Mouse (Mus musculus) megakaryocyte, embryonic 14.5 days (primary cell): ENCODE measurements at regions not wholly inside any gene's neighbourhood (a gene's known extent, or its start where the extent isn't known, plus 50 kb on each side); places are given as distances from the start of the nearest gene placed in this dataset.

Experiments
- H3K27me3 ChIP-seq: replicated peaks from 2 replicates; pipeline ENCODE3; 2012; ENCODE audit warnings: inconsistent platforms
- H3K36me3 ChIP-seq: replicated peaks from 2 replicates; pipeline ENCODE3; 2012; ENCODE audit warnings: low read length, inconsistent platforms, mixed read lengths
- H3K4me1 ChIP-seq: 2 replicates; pipeline ENCODE4 v1.6.1; 2012; ENCODE audit warnings: inconsistent platforms
- H3K4me3 ChIP-seq: replicated peaks from 2 replicates; pipeline ENCODE3; 2012; ENCODE audit warnings: moderate library complexity, mild to moderate bottlenecking, inconsistent platforms
- H3K9me3 ChIP-seq: 2 replicates; pipeline ENCODE4 v1.6.1; 2012; ENCODE audit warnings: inconsistent platforms
- FLI1 ChIP-seq: IDR thresholded peaks from 2 replicates; pipeline ENCODE4 v1.6.1; 2012; ENCODE audit warnings: low read length, inconsistent platforms, mixed read lengths
- GATA1 ChIP-seq: IDR thresholded peaks from 3 replicates; pipeline ENCODE4 v1.6.1; 2012; ENCODE audit warnings: mixed read lengths, low read length, inconsistent platforms, borderline replicate concordance

DNA sequence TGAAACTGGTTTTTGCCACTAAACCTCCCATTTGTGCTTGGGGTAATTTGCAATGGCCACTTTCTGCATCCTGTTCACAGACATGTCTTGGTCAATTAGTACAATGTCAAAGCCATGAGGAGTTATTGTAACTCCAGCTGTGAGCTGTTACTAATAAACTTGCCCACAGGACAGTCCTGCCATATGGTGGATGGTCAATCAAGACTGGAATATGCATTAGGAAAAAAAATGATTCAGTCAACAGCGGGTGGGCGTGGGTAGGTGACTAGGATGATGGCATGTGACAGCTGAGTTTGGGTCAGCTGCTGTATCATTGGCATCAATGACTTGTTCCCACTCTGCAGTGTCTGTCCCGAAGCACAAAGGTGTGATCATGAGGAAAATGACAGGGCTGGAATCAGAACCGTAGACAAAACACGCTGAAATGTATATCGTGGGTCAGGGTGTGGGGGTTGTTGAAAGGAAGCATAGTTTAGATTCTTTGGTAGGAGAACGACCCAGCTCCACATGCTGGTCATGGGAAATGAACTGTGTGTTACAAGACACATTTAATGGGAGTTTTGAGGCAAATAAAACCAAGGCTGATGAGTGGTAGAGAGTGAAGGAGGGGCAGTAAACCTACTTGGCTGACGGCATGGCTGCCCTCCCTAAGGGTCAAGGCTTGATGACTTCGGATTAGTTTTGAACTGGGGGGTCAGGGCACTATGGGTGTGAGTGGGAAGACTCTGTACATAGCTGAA lies 363.2 kb upstream of the Npvf start:
- Histone ChIP-seq H3K9me3 (peaks cover 6% of the 10 kb centered on the region; the same call in 1 of the 2 replicates), H3K27me3 (peaks cover 4% of the 10 kb centered on the region), H3K4me3 (no peak overlapping the region), H3K36me3 (no peaks in the 10 kb centered on the region), H3K4me1 (no peaks in the 10 kb centered on the region)
- TF ChIP-seq GATA1, result no peak
- no peak for TF ChIP-seq FLI1

DNA sequence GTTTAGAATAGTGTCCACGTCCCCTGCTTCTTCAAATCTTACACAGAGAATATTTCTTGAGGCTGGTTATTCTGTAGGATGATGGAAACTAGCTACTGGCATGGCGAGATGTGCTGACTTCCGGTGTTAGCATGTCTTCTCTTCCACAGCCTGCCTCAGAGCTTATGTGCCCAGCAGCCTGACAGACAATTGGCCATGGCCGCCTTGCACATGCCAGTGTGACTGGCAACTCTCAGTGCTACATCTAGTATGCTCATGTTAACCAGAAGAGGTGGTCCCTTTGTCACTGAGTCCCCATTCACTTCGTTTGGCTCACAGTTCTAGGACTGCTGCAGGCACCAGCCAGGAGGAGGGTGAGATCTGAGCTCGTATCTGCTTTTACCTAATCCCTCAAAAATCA lies 367.0 kb upstream of the Npvf start:
- TF ChIP-seq GATA1, result no peak
- TF ChIP-seq FLI1, result no peak
- Histone ChIP-seq H3K27me3 (peaks cover 4% of the 10 kb centered on the region), H3K4me3 (no peak overlapping the region), H3K9me3 (0 out of 2 replicates have a peak, but pooled peaks cover 6% of the 10 kb centered on the region), H3K4me1 (no peaks in the 10 kb centered on the region), H3K36me3 (no peaks in the 10 kb centered on the region)

DNA sequence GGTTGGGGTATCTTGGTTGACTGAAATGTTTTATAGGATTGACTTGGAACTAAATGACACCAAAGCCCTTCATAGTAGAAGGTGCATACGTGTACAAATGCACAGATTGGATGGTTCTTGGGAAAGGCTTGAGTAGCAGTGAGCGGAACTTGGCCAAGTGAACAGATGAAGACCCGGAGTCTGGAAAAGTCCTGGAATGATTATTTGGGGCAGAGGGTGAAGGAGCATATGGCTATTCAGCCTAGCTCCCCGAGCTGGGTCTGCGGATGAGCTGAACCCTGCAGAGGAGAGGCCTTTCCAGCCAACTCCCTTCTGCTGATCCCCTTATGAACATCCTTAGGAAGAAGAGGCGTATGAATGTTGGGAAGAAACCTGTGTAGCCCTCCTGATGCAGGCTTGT lies 369.1 kb upstream of the Npvf start:
- peaks cover 4% of the 10 kb centered on the region for H3K27me3 ChIP-seq
- no peaks in the 10 kb centered on the region for H3K4me1 ChIP-seq
- TF ChIP-seq FLI1 (no peak), GATA1 (no peak)
- H3K36me3 ChIP-seq, result no peaks in the 10 kb centered on the region
- H3K9me3 ChIP-seq, result no peaks in the 10 kb centered on the region
- no peak overlapping the region for H3K4me3 ChIP-seq

DNA sequence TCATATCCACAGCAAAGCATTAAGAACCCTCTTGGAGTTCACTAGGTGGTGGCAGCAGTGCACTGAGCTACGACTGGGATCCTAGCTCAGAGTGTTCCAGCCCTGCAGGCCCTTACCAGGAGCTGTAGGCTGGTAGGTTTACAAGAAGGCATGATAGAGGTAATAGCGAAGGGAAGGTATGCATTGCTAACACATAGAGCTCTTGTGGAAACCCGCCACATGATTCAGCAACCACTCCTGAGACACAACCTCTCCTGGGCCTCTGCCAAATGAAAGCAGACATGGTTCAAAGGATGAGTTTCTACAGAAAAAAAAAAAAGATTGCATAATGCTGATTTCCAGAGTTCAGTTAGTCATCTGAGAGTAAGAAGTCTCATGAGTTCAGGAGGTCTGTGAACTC lies 370.5 kb upstream of the Npvf start:
- Histone ChIP-seq H3K27me3 (peaks cover 4% of the 10 kb centered on the region), H3K9me3 (no peaks in the 10 kb centered on the region), H3K4me3 (no peak overlapping the region), H3K36me3 (no peaks in the 10 kb centered on the region), H3K4me1 (no peaks in the 10 kb centered on the region)
- TF ChIP-seq FLI1 (no peak), GATA1 (no peak)

DNA sequence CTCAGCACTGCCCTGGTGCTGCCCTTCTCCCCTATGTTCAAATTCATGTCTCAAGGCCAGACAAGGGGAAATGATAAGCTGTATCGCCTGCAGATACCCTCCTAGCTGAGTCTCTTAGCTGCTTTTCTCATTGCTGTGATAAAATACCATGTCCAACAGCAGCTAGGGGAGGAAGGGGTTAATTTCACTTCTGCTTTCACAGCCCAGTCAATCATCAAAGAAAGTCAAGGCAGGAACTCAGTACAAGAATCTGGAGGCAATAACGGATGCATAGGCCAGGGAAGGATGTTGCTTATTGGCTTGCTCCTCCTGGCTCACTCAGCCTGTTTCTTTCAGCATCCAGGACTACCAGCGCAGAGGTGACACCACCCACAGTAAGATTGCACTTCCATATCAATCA lies 371.2 kb upstream of the Npvf start:
- H3K4me3 ChIP-seq, result no peak overlapping the region
- H3K9me3 ChIP-seq, result no peaks in the 10 kb centered on the region
- peaks cover 4% of the 10 kb centered on the region for H3K27me3 ChIP-seq
- TF ChIP-seq FLI1 (no peak), GATA1 (no peak)
- no peaks in the 10 kb centered on the region for H3K4me1 ChIP-seq
- no peaks in the 10 kb centered on the region for H3K36me3 ChIP-seq

DNA sequence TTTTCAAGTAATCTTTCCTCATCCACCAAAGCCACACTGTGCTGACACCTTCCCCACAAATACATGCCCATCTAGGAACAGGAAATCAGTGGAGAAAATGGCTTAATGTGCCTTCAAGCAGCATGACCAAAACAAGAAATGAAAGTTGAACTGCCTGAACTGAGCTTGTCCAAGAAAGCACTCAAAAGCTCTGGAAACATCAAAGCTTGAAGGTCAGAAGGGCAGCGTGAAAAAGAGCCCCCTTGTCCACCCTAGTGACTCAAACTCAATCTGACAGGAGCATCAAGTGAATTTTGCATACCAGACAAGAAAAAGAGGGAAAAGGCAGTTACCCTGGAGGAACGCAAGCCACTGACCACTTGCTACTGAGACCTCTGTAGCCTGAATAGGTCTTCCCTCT lies 373.1 kb upstream of the Npvf start:
- Histone ChIP-seq H3K4me1 (no peaks in the 10 kb centered on the region), H3K36me3 (no peaks in the 10 kb centered on the region), H3K27me3 (peaks cover 2% of the 10 kb centered on the region), H3K4me3 (no peak overlapping the region), H3K9me3 (no peaks in the 10 kb centered on the region)
- no peak for TF ChIP-seq GATA1
- no peak for TF ChIP-seq FLI1

DNA sequence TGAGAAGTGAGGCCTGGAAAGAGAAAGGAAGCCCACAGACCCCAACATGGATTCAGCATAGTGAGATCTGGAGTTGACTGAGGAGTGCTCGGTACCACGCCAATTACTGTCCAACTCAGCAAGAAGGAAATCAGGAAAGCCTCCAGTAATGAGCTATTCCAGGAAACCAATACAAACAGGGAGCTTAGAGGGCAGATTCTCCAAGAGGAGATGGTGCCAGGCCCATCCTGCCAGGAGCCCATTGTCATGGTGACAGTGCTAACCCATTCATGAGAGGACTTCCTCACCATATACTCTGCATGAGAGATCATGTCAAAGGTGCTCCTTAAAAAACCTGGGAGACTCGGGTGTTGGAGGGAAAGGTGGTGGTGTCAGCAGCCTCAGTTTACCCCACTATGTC lies 375.3 kb upstream of the Npvf start:
- H3K27me3 ChIP-seq, result peaks cover 2% of the 10 kb centered on the region
- no peaks in the 10 kb centered on the region for H3K4me1 ChIP-seq
- H3K4me3 ChIP-seq, result no peak overlapping the region
- no peak for TF ChIP-seq GATA1
- no peak for TF ChIP-seq FLI1
- no peaks in the 10 kb centered on the region for H3K36me3 ChIP-seq
- H3K9me3 ChIP-seq, result no peaks in the 10 kb centered on the region

DNA sequence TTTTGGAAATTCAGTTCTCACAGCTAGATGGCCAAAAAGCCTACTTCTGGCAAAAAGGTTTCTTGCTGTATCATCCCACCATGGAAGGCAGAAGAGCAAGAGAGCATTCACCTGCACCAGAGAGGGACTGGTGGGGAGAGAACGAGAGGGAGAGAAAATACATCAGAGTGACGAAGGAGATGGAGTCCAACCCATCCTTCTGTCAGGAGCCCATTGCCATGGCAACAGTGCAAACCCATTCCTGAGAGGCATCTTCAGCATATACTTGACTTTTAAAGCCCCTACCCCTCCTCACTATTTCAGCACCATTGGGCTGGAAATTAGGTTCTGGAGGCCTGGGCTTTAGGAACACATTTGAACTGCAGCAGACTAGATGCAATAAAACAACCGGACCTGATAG lies 375.7 kb upstream of the Npvf start:
- TF ChIP-seq FLI1 (no peak), GATA1 (no peak)
- H3K4me3 ChIP-seq, result no peak overlapping the region
- H3K36me3 ChIP-seq, result no peaks in the 10 kb centered on the region
- peaks cover 2% of the 10 kb centered on the region for H3K27me3 ChIP-seq
- no peaks in the 10 kb centered on the region for H3K9me3 ChIP-seq
- H3K4me1 ChIP-seq, result no peaks in the 10 kb centered on the region

DNA sequence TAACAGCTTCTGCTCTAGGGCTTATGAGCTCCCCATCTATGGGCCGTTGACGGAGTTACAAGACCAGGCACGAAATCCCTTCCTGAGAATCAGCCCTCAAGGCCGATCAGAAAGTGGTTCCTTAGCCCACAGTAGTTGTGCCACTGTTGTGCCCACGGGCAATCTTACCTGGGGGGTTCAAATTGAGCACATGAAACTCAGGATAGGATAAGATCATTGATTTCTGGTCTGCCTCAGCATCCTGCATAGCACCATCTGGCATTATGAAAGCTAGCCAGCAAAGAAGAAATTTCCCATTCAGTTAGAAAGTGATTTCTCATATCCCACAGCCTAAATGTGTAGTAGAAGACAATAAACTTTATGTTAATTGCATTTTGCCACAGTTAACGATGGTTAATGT lies 379.6 kb upstream of the Npvf start:
- Histone ChIP-seq H3K36me3 (no peaks in the 10 kb centered on the region), H3K9me3 (no peaks in the 10 kb centered on the region), H3K4me3 (no peak overlapping the region), H3K4me1 (no peaks in the 10 kb centered on the region), H3K27me3 (no peaks in the 10 kb centered on the region)
- no peak for TF ChIP-seq GATA1
- no peak for TF ChIP-seq FLI1

DNA sequence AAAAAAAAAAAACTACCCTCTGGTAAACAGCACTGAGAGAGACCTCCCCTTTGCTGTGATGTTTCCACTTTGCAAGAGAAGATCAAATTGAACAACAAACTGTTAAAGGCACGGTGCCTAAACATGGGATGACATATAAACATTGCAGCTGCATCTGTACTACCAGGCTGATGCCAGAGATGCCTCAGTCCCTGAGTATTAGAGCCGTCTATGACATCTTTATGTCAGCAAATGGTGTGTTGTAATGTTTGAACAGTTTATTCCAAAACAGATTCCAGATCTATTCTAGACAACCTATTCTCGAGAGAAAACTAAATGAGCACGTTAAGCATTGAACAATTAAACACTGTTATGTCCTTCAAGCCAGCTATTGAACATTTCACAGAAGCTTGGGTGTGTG lies 381.8 kb upstream of the Npvf start:
- TF ChIP-seq GATA1 (no peak), FLI1 (no peak)
- Histone ChIP-seq H3K27me3 (no peaks in the 10 kb centered on the region), H3K36me3 (no peaks in the 10 kb centered on the region), H3K9me3 (no peaks in the 10 kb centered on the region), H3K4me3 (no peak overlapping the region), H3K4me1 (no peaks in the 10 kb centered on the region)
